Mouse (Mus musculus) neural tube, embryonic 12.5 days (tissue): Measurements from ENCODE around the gene Lmo2. TPM values are rescaled to one million over a fixed set of nuclear protein-coding genes. Genes with fewer than 3 reads are reported as not detected.
"Not testable (repeated sequence)": the region's sequence is repeated elsewhere in the genome, so short reads cannot be mapped to it uniquely, and the experiment has no call there.

Experiments
- ATAC-seq: fragments of 200-750 bp; cut with Nextera tagmentation; 2 replicates; pipeline ENCODE4 v1.8.0; 2017; ENCODE audit warnings: low read depth, mild to moderate bottlenecking, moderate TSS enrichment, moderate library complexity; ENCODE audit not compliant: low FRiP score
- H3K27ac ChIP-seq: fragments of 300-500 bp; sonication (generic); 2 replicates; pipeline ENCODE4 v1.5.1; 2016
- H3K27me3 ChIP-seq: fragments of 300-500 bp; sonication (generic); replicated peaks from 2 replicates; pipeline ENCODE4 v1.6.1; 2016; ENCODE audit warnings: mild to moderate bottlenecking
- H3K36me3 ChIP-seq: fragments of 300-500 bp; sonication (generic); 2 replicates; pipeline ENCODE4 v1.6.1; 2016; ENCODE audit warnings: mild to moderate bottlenecking
- H3K4me1 ChIP-seq: fragments of 300-500 bp; sonication (generic); 2 replicates; pipeline ENCODE4 v1.6.1; 2016
- H3K4me2 ChIP-seq: fragments of 300-500 bp; sonication (generic); replicated peaks from 2 replicates; pipeline ENCODE4 v1.6.1; 2016; ENCODE audit warnings: mild to moderate bottlenecking
- H3K4me3 ChIP-seq: fragments of 300-500 bp; sonication (generic); 2 replicates; pipeline ENCODE4 v1.5.1; 2016
- H3K9ac ChIP-seq: fragments of 300-500 bp; sonication (generic); 2 replicates; pipeline ENCODE4 v1.6.1; 2016; ENCODE audit warnings: mild to moderate bottlenecking
- H3K9me3 ChIP-seq: fragments of 300-500 bp; sonication (generic); 2 replicates; pipeline ENCODE4 v1.6.1; 2016; ENCODE audit warnings: mild to moderate bottlenecking
- WGBS: fragments of 180-500 bp; shearing (Covaris S2); methylation state at CpG from one replicate; pipeline ENCODE4 v1.1.7; 2016; 5-methylcytosine and 5-hydroxymethylcytosine counted together
- polyA plus RNA-seq: library from polyadenylated mRNA; unstranded; fragments of >200 nt; fragmentation: Nextera tagmentation; extraction: Ambion mirVana; gene quantifications from 2 replicates; pipeline ENCODE4 v1.2.1, GENCODE M21; 2016

The Lmo2 gene
- polyA plus RNA-seq, 1 experiment from 2014 or later = 44.2 TPM

- H3K4me1 ChIP-seq = peaks cover 5% of the 10 kb centered on the region; the same call in 1 of the 2 replicates
- H3K9me3 ChIP-seq = no peaks in the 10 kb centered on the region
- no peak overlapping the region for H3K9ac ChIP-seq
- WGBS = 74% methylated on average over 9 of the region's 9 CpGs
- no peak overlapping the region for H3K27ac ChIP-seq
- H3K27me3 ChIP-seq = no peaks in the 10 kb centered on the region
- H3K4me3 ChIP-seq = no peak overlapping the region
- no peaks in the 10 kb centered on the region for H3K36me3 ChIP-seq
- peak overlapping the region; percentile 30; the same call in 1 of the 2 replicates for H3K4me2 ChIP-seq
- ATAC-seq = no peak; the same call in 1 of the 2 replicates
Observed at GRCm38 (mm10) chr2:103992162-103992561, 34.4 kb downstream of the Lmo2 start.

GRCm38 (mm10) chr2:103992618-103993332 is 35.0 kb downstream of the Lmo2 start:
- 23% methylated on average over 17 of the region's 17 CpGs for WGBS
- peak overlapping the region; percentile 30 for H3K4me2 ChIP-seq
- no peak overlapping the region for H3K27ac ChIP-seq
- H3K4me3 ChIP-seq = no peak overlapping the region
- H3K9me3 ChIP-seq = no peaks in the 10 kb centered on the region
- H3K27me3 ChIP-seq = no peaks in the 10 kb centered on the region
- no peak overlapping the region for H3K9ac ChIP-seq
- H3K36me3 ChIP-seq = no peaks in the 10 kb centered on the region
- peaks cover 5% of the 10 kb centered on the region; the same call in 1 of the 2 replicates for H3K4me1 ChIP-seq
- ATAC-seq = peak; percentile 53; the same call in 1 of the 2 replicates

GRCm38 (mm10) chr2:104001076-104001475 is 43.3 kb downstream of the Lmo2 start:
- Histone ChIP-seq H3K27ac (no peak overlapping the region), H3K4me2 (no peak overlapping the region), H3K27me3 (no peaks in the 10 kb centered on the region), H3K36me3 (no peaks in the 10 kb centered on the region), H3K9me3 (no peaks in the 10 kb centered on the region), H3K4me3 (no peak overlapping the region), H3K4me1 (no peaks in the 10 kb centered on the region), H3K9ac (no peak overlapping the region)
- no peak for ATAC-seq
- WGBS = 16% methylated on average over 2 of the region's 2 CpGs

GRCm38 (mm10) chr2:104001861-104002260 is 44.1 kb downstream of the Lmo2 start:
- Histone ChIP-seq H3K4me2 (no peak overlapping the region), H3K36me3 (no peaks in the 10 kb centered on the region), H3K27me3 (no peaks in the 10 kb centered on the region), H3K9me3 (no peaks in the 10 kb centered on the region), H3K4me3 (no peak overlapping the region), H3K27ac (no peak overlapping the region), H3K9ac (no peak overlapping the region), H3K4me1 (no peaks in the 10 kb centered on the region)
- WGBS = 86% methylated on average over 4 of the region's 4 CpGs
- no peak for ATAC-seq

GRCm38 (mm10) chr2:104002711-104003413 is 45.1 kb downstream of the Lmo2 start:
- Histone ChIP-seq H3K9ac (no peak overlapping the region), H3K27me3 (no peaks in the 10 kb centered on the region), H3K9me3 (no peaks in the 10 kb centered on the region), H3K27ac (no peak overlapping the region), H3K4me1 (no peaks in the 10 kb centered on the region), H3K4me2 (no peak overlapping the region), H3K36me3 (no peaks in the 10 kb centered on the region), H3K4me3 (no peak overlapping the region)
- 35% methylated on average over 16 of the region's 16 CpGs for WGBS
- ATAC-seq = peak; percentile 50; the same call in 1 of the 2 replicates

- Histone ChIP-seq H3K27me3 (no peaks in the 10 kb centered on the region), H3K36me3 (no peaks in the 10 kb centered on the region), H3K27ac (no peak overlapping the region), H3K9ac (no peak overlapping the region), H3K4me2 (no peak overlapping the region), H3K9me3 (no peaks in the 10 kb centered on the region), H3K4me3 (no peak overlapping the region), H3K4me1 (no peaks in the 10 kb centered on the region)
- ATAC-seq = no peak
- WGBS = 80% methylated on average over 7 of the region's 7 CpGs
Observed at GRCm38 (mm10) chr2:104007793-104008519, 50.2 kb downstream of the Lmo2 start.

GRCm38 (mm10) chr2:104008853-104009252 is 51.1 kb downstream of the Lmo2 start:
- not testable (repeated sequence) for H3K4me3 ChIP-seq
- 98% methylated on average over 3 of the region's 3 CpGs for WGBS

GRCm38 (mm10) chr2:104023096-104023495 is 65.3 kb downstream of the Lmo2 start:
- WGBS = 87% methylated on average over 7 of the region's 7 CpGs
- Histone ChIP-seq H3K27ac (no peak overlapping the region), H3K4me1 (no peaks in the 10 kb centered on the region), H3K27me3 (no peaks in the 10 kb centered on the region), H3K4me3 (no peak overlapping the region), H3K4me2 (no peak overlapping the region), H3K9me3 (no peaks in the 10 kb centered on the region), H3K36me3 (no peaks in the 10 kb centered on the region), H3K9ac (no peak overlapping the region)
- no peak for ATAC-seq

More at GRCm38 (mm10) chr2:104008853-104009252, 51.1 kb downstream of the Lmo2 start:
- not testable (repeated sequence) for H3K9ac ChIP-seq, H3K4me1 ChIP-seq, H3K27me3 ChIP-seq, ATAC-seq, H3K36me3 ChIP-seq, H3K27ac ChIP-seq, H3K9me3 ChIP-seq, H3K4me2 ChIP-seq

- whole genome bisulfite sequencing = 92% methylated on average over 4 of the region's 4 CpGs
- no peak for ATAC-seq
- H3K9me3 ChIP-seq = no peaks in the 10 kb centered on the region
Observed at GRCm38 (mm10) chr2:104024656-104025055, 66.9 kb downstream of the Lmo2 start.

GRCm38 (mm10) chr2:104027458-104028138 is 69.8 kb downstream of the Lmo2 start, which contains the start of gene Fbxo3:
Fbxo3 (plus strand) TSS chr2:104027721.
- H3K9me3 ChIP-seq = no peaks in the 10 kb centered on the region
- peaks cover 14% of the 10 kb centered on the region for H3K4me1 ChIP-seq
- 0 out of 2 replicates have a peak within 1 kb of the TSS, but pooled peaks have one; percentile 18 for H3K27ac ChIP-seq
- ATAC-seq = peak; percentile 97
- no peaks in the 10 kb centered on the region for H3K27me3 ChIP-seq
- peak within 1 kb of the TSS; percentile 92 for H3K4me2 ChIP-seq
- 1% methylated on average over 44 of the region's 44 CpGs for WGBS
- peak within 1 kb of the TSS; percentile 84 for H3K9ac ChIP-seq
- peaks cover 5% of the 10 kb centered on the region; the same call in 1 of the 2 replicates for H3K36me3 ChIP-seq
- H3K4me3 ChIP-seq = peak within 1 kb of the TSS; percentile 71

More at GRCm38 (mm10) chr2:104024656-104025055, 66.9 kb downstream of the Lmo2 start:
- H3K4me2 ChIP-seq = no peak overlapping the region
- peaks cover 13% of the 10 kb centered on the region for H3K4me1 ChIP-seq
- H3K4me3 ChIP-seq = no peak overlapping the region
- H3K27ac ChIP-seq = no peak overlapping the region
- H3K36me3 ChIP-seq = no peaks in the 10 kb centered on the region
- no peak overlapping the region for H3K9ac ChIP-seq
- no peaks in the 10 kb centered on the region for H3K27me3 ChIP-seq

- ATAC-seq = peak; percentile 72
- H3K4me2 ChIP-seq = peak within 1 kb of the TSS; percentile 92
- H3K27ac ChIP-seq = 0 out of 2 replicates have a peak within 1 kb of the TSS, but pooled peaks have one; percentile 18
- WGBS = under 1% methylated on average over 32 of the region's 32 CpGs
- peak within 1 kb of the TSS; percentile 71 for H3K4me3 ChIP-seq
- no peaks in the 10 kb centered on the region for H3K27me3 ChIP-seq
- H3K36me3 ChIP-seq = peaks cover 5% of the 10 kb centered on the region; the same call in 1 of the 2 replicates
- H3K9me3 ChIP-seq = no peaks in the 10 kb centered on the region
- peaks cover 14% of the 10 kb centered on the region for H3K4me1 ChIP-seq
- H3K9ac ChIP-seq = peak within 1 kb of the TSS; percentile 84
Observed at GRCm38 (mm10) chr2:104028139-104028723, 70.4 kb downstream of the Lmo2 start, which contains the start of gene 4931422A03Rik. 4931422A03Rik (minus strand) TSS chr2:104028361.
